Mouse (Mus musculus) spleen, adult 2 months (tissue): ENCODE measurements around the gene Neurl4.

Experiments
- CTCF ChIP-seq: fragments of 200-500 bp; IDR thresholded peaks from 2 replicates; pipeline ENCODE4 v1.5.1; 2011; ENCODE audit warnings: mild to moderate bottlenecking, inconsistent platforms; ENCODE audit not compliant: insufficient read depth, insufficient read length, insufficient replicate concordance; ENCODE audit errors: extremely low read depth
- POLR2A ChIP-seq: fragments of 200-500 bp; IDR thresholded peaks from 2 replicates; pipeline ENCODE4 v1.6.1; 2011; ENCODE audit warnings: low read depth, low read length, inconsistent platforms

GRCm38 (mm10) chr11:69927501-69927900 lies 26.6 kb downstream of the Neurl4 start:
- no peak for TF ChIP-seq CTCF
- no peak for TF ChIP-seq POLR2A
